ENCODE assay signal across 26 mouse cellular contexts in the genomic region with DNA sequence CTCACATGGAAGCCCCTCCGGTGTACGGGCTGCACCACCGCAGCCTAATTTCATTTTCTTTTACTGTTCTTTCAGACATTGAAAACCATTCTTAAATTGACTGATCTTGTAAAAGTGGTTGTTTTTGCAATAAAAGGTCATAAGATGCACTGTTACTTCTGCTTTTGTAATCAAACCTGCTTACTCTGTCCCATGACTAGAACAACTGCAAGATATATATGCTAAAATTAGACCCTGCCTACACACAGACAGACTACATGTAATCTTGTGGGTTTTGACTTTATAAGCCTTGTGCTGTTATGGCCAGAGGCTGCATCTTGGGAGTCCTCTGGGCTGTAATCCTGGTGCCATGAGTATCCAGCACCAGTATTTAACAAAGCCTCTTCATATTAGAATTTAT.
DNase-seq lines count a peak whose midpoint lies in the region; ATAC-seq and TF ChIP-seq lines count a peak whose summit lies in the region.
"Had no signal": no experiment of that assay in that cellular context is flagged by ENCODE, and none has a peak within 500 bp of the region (broad histone marks: within the 10 kb centered on the region; RNA-seq: fewer than 3 reads in every experiment).

No protein-coding gene starts in this region.

- TF ChIP-seq CTCF in MEL (IDR thresholded peaks at IDR 0.05 in 2 of 3, conservative IDR thresholded peaks at IDR 0.05 in 1 of 3; ENCODE audit: control insufficient read depth in 1 of 3, insufficient read depth in 1 of 3, low read depth in 2 of 3, low read length in 3 of 3, poor library complexity in 1 of 3, severe bottlenecking in 1 of 3) = no peak
- no peak for TF ChIP-seq CTCF in liver, postnatal 0 days (IDR thresholded peaks at IDR 0.05; ENCODE audit: low read depth)
- no peak for TF ChIP-seq CTCF in thymus, adult 2 months (IDR thresholded peaks at IDR 0.05; ENCODE audit: borderline replicate concordance, control insufficient read depth, extremely low read depth, insufficient read depth, low read length, poor library complexity)

- ATAC-seq in liver, embryonic 11.5 days (replicated peaks; ENCODE audit: low FRiP score) = no peak
- ATAC-seq in liver, postnatal 0 days = peak; percentile 33
- ATAC-seq: forebrain, embryonic 13.5 days; intestine, postnatal 0 days had no signal

- peak overlapping the region; percentile 67 for H3K27ac ChIP-seq in MEL (ENCODE audit: control insufficient read depth, low read depth, low read length)
- peak overlapping the region; percentile 16; the same call in 1 of the 2 replicates for H3K27ac ChIP-seq in liver, embryonic 11.5 days (ENCODE audit: low read depth, low read length)
- H3K27ac ChIP-seq in liver, postnatal 0 days (ENCODE audit: low read depth) = peak overlapping the region; percentile 44; the same call in 1 of the 2 replicates
- no peak overlapping the region for H3K27ac ChIP-seq in thymus, adult 2 months (ENCODE audit: control insufficient read depth, insufficient read depth, low read length)
- H3K27ac ChIP-seq: embryonic facial prominence, embryonic 10.5 days; embryonic facial prominence, embryonic 15.5 days; forebrain, embryonic 13.5 days; hindbrain, embryonic 14.5 days; neural tube, embryonic 15.5 days had no signal

- peaks cover 0 to 14% of the 10 kb centered on the region in 2 experiments; a peak in 2 of 4 replicates for H3K36me3 ChIP-seq in MEL (ENCODE audit: control insufficient read depth in 1 of 2, insufficient read depth in 2 of 2, low read length in 2 of 2)
- no peaks in the 10 kb centered on the region for H3K36me3 ChIP-seq in liver, embryonic 11.5 days (ENCODE audit: control insufficient read depth, insufficient read depth, low read length)
- no peaks in the 10 kb centered on the region for H3K36me3 ChIP-seq in liver, postnatal 0 days (replicated peaks; ENCODE audit: insufficient read depth, low read length)
- H3K36me3 ChIP-seq in thymus, adult 2 months (ENCODE audit: control insufficient read depth, insufficient read depth, low read length) = no peaks in the 10 kb centered on the region
- H3K36me3 ChIP-seq: embryonic facial prominence, embryonic 10.5 days; embryonic facial prominence, embryonic 15.5 days; heart, embryonic 12.5 days; neural tube, embryonic 15.5 days had no signal

- H3K79me2 ChIP-seq in MEL (ENCODE audit: control insufficient read depth, insufficient read depth, low read length, poor library complexity) = no peaks in the 10 kb centered on the region

- peak; percentile 75 to 82 for TF ChIP-seq EP300 in MEL (IDR thresholded peaks at IDR 0.05; ENCODE audit: low read depth in 1 of 2, low read length in 2 of 2)
- no peak for TF ChIP-seq EP300 in liver, postnatal 0 days (IDR thresholded peaks at IDR 0.05; ENCODE audit: low read depth)

- TF ChIP-seq POLR2A in MEL (IDR thresholded peaks at IDR 0.05; ENCODE audit: control insufficient read depth in 1 of 2, insufficient read depth in 1 of 2, low read depth in 1 of 2, low read length in 2 of 2, poor library complexity in 1 of 2) = no peak
- no peak for TF ChIP-seq POLR2A in thymus, adult 2 months (IDR thresholded peaks at IDR 0.05; ENCODE audit: control insufficient read depth, extremely low read depth, insufficient read depth, low read length, poor library complexity)

- no peak overlapping the region; the same call in 1 of the 2 replicates for H3K9ac ChIP-seq in MEL (ENCODE audit: control insufficient read depth, low read depth, low read length, poor library complexity, severe bottlenecking)
- H3K9ac ChIP-seq in liver, embryonic 11.5 days (ENCODE audit: low read depth, low read length) = no peak overlapping the region
- no peak overlapping the region for H3K9ac ChIP-seq in liver, postnatal 0 days (replicated peaks)
- H3K9ac ChIP-seq: embryonic facial prominence, embryonic 15.5 days; forebrain, embryonic 13.5 days; heart, embryonic 12.5 days; hindbrain, embryonic 14.5 days; neural tube, embryonic 15.5 days had no signal

- peak overlapping the region in 1 of 2 experiments; percentile 28; a peak in 1 of 4 replicates for H3K4me3 ChIP-seq in MEL (ENCODE audit: control insufficient read depth in 1 of 2, insufficient read depth in 1 of 2, low read depth in 2 of 2, low read length in 2 of 2)
- H3K4me3 ChIP-seq in liver, embryonic 11.5 days (ENCODE audit: low read depth, low read length) = no peak overlapping the region
- no peak overlapping the region for H3K4me3 ChIP-seq in liver, postnatal 0 days (ENCODE audit: low read depth, low read length)
- H3K4me3 ChIP-seq in thymus, adult 2 months (ENCODE audit: control insufficient read depth, insufficient read depth, low read length) = no peak overlapping the region
- H3K4me3 ChIP-seq: embryonic facial prominence, embryonic 10.5 days; embryonic facial prominence, embryonic 15.5 days; forebrain, embryonic 13.5 days; heart, embryonic 12.5 days; neural tube, embryonic 15.5 days had no signal

- no peak overlapping the region for H3K4me2 ChIP-seq in liver, embryonic 11.5 days
- H3K4me2 ChIP-seq in liver, postnatal 0 days (ENCODE audit: low read depth, low read length) = no peak overlapping the region
- H3K4me2 ChIP-seq: embryonic facial prominence, embryonic 15.5 days; forebrain, embryonic 13.5 days; heart, embryonic 12.5 days; hindbrain, embryonic 14.5 days; neural tube, embryonic 15.5 days had no signal

- no peak for TF ChIP-seq RAD21 in MEL (IDR thresholded peaks at IDR 0.05; ENCODE audit: low read depth, low read length)

- H3K4me1 ChIP-seq in MEL (ENCODE audit: control insufficient read depth in 1 of 2, insufficient read depth in 2 of 2, low read length in 2 of 2) = peaks cover 15 to 20% of the 10 kb centered on the region in 2 experiments
- peaks cover 8% of the 10 kb centered on the region for H3K4me1 ChIP-seq in liver, embryonic 11.5 days (replicated peaks; ENCODE audit: control insufficient read depth, insufficient read depth, low read length)
- H3K4me1 ChIP-seq in liver, postnatal 0 days (ENCODE audit: insufficient read depth) = peaks cover 5% of the 10 kb centered on the region; the same call in 1 of the 2 replicates
- no peaks in the 10 kb centered on the region for H3K4me1 ChIP-seq in thymus, adult 2 months (replicated peaks; ENCODE audit: control insufficient read depth, insufficient read depth, low read length)
- H3K4me1 ChIP-seq: embryonic facial prominence, embryonic 10.5 days; embryonic facial prominence, embryonic 15.5 days; forebrain, embryonic 13.5 days; neural tube, embryonic 15.5 days had no signal

- 95% methylated on average over 3 of the region's 3 CpGs for WGBS in liver, embryonic 11.5 days
- WGBS in liver, postnatal 0 days (ENCODE audit: insufficient replicate concordance) = 86% methylated on average over 3 of the region's 3 CpGs
- WGBS in thymus, adult 2 months = 92% methylated on average over 3 of the region's 3 CpGs

- no peaks in the 10 kb centered on the region for H3K9me3 ChIP-seq in MEL (replicated peaks; ENCODE audit: insufficient read depth, low read length)
- H3K9me3 ChIP-seq in liver, embryonic 11.5 days (ENCODE audit: control insufficient read depth, low read length) = no peaks in the 10 kb centered on the region
- no peaks in the 10 kb centered on the region for H3K9me3 ChIP-seq in liver, postnatal 0 days (ENCODE audit: low read length)
- H3K9me3 ChIP-seq: embryonic facial prominence, embryonic 10.5 days; embryonic facial prominence, embryonic 15.5 days; forebrain, embryonic 13.5 days; neural tube, embryonic 15.5 days had no signal

- H3K27me3 ChIP-seq in MEL (ENCODE audit: control insufficient read depth in 1 of 2, insufficient read depth in 2 of 2, low read length in 2 of 2) = no peaks in the 10 kb centered on the region
- no peaks in the 10 kb centered on the region for H3K27me3 ChIP-seq in liver, embryonic 11.5 days (replicated peaks; ENCODE audit: control insufficient read depth, insufficient read depth, low read length)
- H3K27me3 ChIP-seq in liver, postnatal 0 days (ENCODE audit: insufficient read depth, low read length) = no peaks in the 10 kb centered on the region
- no peaks in the 10 kb centered on the region for H3K27me3 ChIP-seq in thymus, adult 2 months (ENCODE audit: control insufficient read depth, insufficient read depth, low read length)
- H3K27me3 ChIP-seq: embryonic facial prominence, embryonic 15.5 days; forebrain, embryonic 13.5 days; heart, embryonic 12.5 days; neural tube, embryonic 15.5 days had no signal

- DNase-seq in A20 (ENCODE audit: low read depth, low spot score) (peak; percentile 3), MEL (ENCODE audit: low read depth, low spot score) (peak; percentile 69)
- DNase-seq in liver, embryonic 11.5 days (ENCODE audit: low spot score) = no peak
- no peak for DNase-seq in liver, postnatal 0 days
- DNase-seq in spleen, postnatal 14 days (ENCODE audit: low spot score in 2 of 2) = no peak
- DNase-seq in right cerebral cortex, postnatal 25 days = no peak
- no peak for DNase-seq in thymus, adult 2 months
- DNase-seq: adrenal gland, postnatal 36 days; B cell, adult 2 months; cerebellum, adult 2 months; cerebellum, postnatal 14 days; gastrocnemius, postnatal 10 days; kidney, adult 9 months; kidney, postnatal 10 days; layer of hippocampus, adult 9-11 months; lung, postnatal 4 days; midbrain, embryonic 14.5 days; right cerebral cortex, postnatal 4 days; thymus, postnatal 25 days had no signal

TF ChIP-seq in MEL, 35 proteins besides CTCF, POLR2A, EP300 and RAD21 (continues in another document):
- no peak for TF ChIP-seq CHD1 (IDR thresholded peaks at IDR 0.05; ENCODE audit: low read depth, low read length)
- 0 out of 2 replicates have a peak, but pooled peaks have one; percentile 9 for TF ChIP-seq ZC3H11A (IDR thresholded peaks at IDR 0.05; ENCODE audit: low read depth, low read length)
- TF ChIP-seq USF1 (IDR thresholded peaks at IDR 0.05; ENCODE audit: low read depth, low read length) = peak; percentile 46; the same call in 1 of the 2 replicates
- TF ChIP-seq SMC3 (IDR thresholded peaks at IDR 0.05; ENCODE audit: low read depth, low read length) = peak; percentile 11; the same call in 1 of the 2 replicates
- TF ChIP-seq MAFK (IDR thresholded peaks at IDR 0.05; ENCODE audit: borderline replicate concordance, low read depth, low read length) = no peak
- TF ChIP-seq SIN3A (IDR thresholded peaks at IDR 0.05; ENCODE audit: low read length) = peak; percentile 58
- no peak for TF ChIP-seq NRF1 (IDR thresholded peaks at IDR 0.05; ENCODE audit: insufficient read depth, low read depth, low read length, poor library complexity, severe bottlenecking)
- peak; percentile 66; the same call in 1 of the 2 replicates for TF ChIP-seq TCF12 (IDR thresholded peaks at IDR 0.05; ENCODE audit: low read depth, low read length)
- no peak for TF ChIP-seq POLR2AphosphoS2 (IDR thresholded peaks at IDR 0.05; ENCODE audit: low read length)
- TF ChIP-seq ZNF384 (IDR thresholded peaks at IDR 0.05; ENCODE audit: low read depth, low read length) = no peak
- no peak for TF ChIP-seq MYC (IDR thresholded peaks at IDR 0.05; ENCODE audit: low read depth, low read length)
- no peak for TF ChIP-seq TAL1 (IDR thresholded peaks at IDR 0.05; ENCODE audit: low read length)
- no peak for TF ChIP-seq UBTF (IDR thresholded peaks at IDR 0.05; ENCODE audit: borderline replicate concordance, insufficient read depth, low read depth, low read length)
- TF ChIP-seq RCOR1 (IDR thresholded peaks at IDR 0.05; ENCODE audit: low read depth, low read length) = peak; percentile 70; the same call in 1 of the 2 replicates

Comparison
In these comparisons a context has a peak if more than half of its experiments do, and no peak if none do; other contexts are left out.
1. DNase-seq: peak in A20 (single experiment) and MEL (single experiment); none in liver, embryonic 11.5 days (single experiment), liver, postnatal 0 days (single experiment), spleen, postnatal 14 days (0 of 2), right cerebral cortex, postnatal 25 days (single experiment) and thymus, adult 2 months (single experiment).